28 mouse cellular contexts compared by ENCODE assay signal in genomic region chr1:181850441-181850840, GRCm38 (mm10). TPM values are rescaled to one million over a fixed set of nuclear protein-coding genes. Genes with fewer than 3 reads are reported as not detected.
A peak's percentile ranks its signal among the peaks of the same experiment; 100 is the strongest.
DNase-seq lines count a peak whose midpoint lies in the region; ATAC-seq lines count a peak whose summit lies in the region.
"Had no signal": no experiment of that assay in that cellular context is flagged by ENCODE, and none has a peak within 500 bp of the region (broad histone marks: within the 10 kb centered on the region; RNA-seq: fewer than 3 reads in every experiment).

No protein-coding gene starts in this region.

- WGBS in intestine, embryonic 16.5 days = 65% methylated on average over 4 of the region's 4 CpGs

- no peaks in the 10 kb centered on the region for H3K36me3 ChIP-seq in intestine, embryonic 16.5 days (ENCODE audit: control insufficient read depth, insufficient read depth, low read length)
- H3K36me3 ChIP-seq: embryonic facial prominence, embryonic 10.5 days; embryonic facial prominence, embryonic 15.5 days; forebrain, embryonic 12.5 days; heart, embryonic 10.5 days; hindbrain, embryonic 12.5 days; limb, embryonic 12.5 days; liver, embryonic 15.5 days; neural tube, embryonic 13.5 days had no signal

- no peak overlapping the region for H3K4me3 ChIP-seq in intestine, embryonic 16.5 days (ENCODE audit: low read length)
- H3K4me3 ChIP-seq: embryonic facial prominence, embryonic 10.5 days; embryonic facial prominence, embryonic 15.5 days; forebrain, embryonic 12.5 days; heart, embryonic 10.5 days; hindbrain, embryonic 12.5 days; limb, embryonic 12.5 days; liver, embryonic 15.5 days; neural tube, embryonic 13.5 days had no signal

- H3K9me3 ChIP-seq in intestine, embryonic 16.5 days (ENCODE audit: control insufficient read depth, low read length) = no peaks in the 10 kb centered on the region
- H3K9me3 ChIP-seq: embryonic facial prominence, embryonic 10.5 days; embryonic facial prominence, embryonic 15.5 days; forebrain, embryonic 12.5 days; heart, embryonic 10.5 days; hindbrain, embryonic 12.5 days; limb, embryonic 12.5 days; liver, embryonic 15.5 days; neural tube, embryonic 13.5 days had no signal

- H3K4me2 ChIP-seq in intestine, embryonic 16.5 days (ENCODE audit: low read depth, low read length) = no peak overlapping the region
- H3K4me2 ChIP-seq: embryonic facial prominence, embryonic 15.5 days; forebrain, embryonic 12.5 days; hindbrain, embryonic 12.5 days; limb, embryonic 12.5 days; liver, embryonic 15.5 days; lung, embryonic 14.5 days; midbrain, embryonic 11.5 days; neural tube, embryonic 13.5 days had no signal

- H3K9ac ChIP-seq in intestine, embryonic 16.5 days (ENCODE audit: low read depth, low read length) = no peak overlapping the region
- H3K9ac ChIP-seq: embryonic facial prominence, embryonic 15.5 days; forebrain, embryonic 12.5 days; forebrain, postnatal 0 days; hindbrain, embryonic 12.5 days; limb, embryonic 12.5 days; liver, embryonic 15.5 days; lung, embryonic 14.5 days; neural tube, embryonic 13.5 days had no signal

- H3K4me1 ChIP-seq in intestine, embryonic 16.5 days (ENCODE audit: control insufficient read depth, insufficient read depth, low read length) = peaks cover 7% of the 10 kb centered on the region

- intact Hi-C loops in left cerebral cortex, postnatal 4 days (cut with DNase I) = no loop called here
- intact Hi-C loops in left cerebral cortex, postnatal 10 days (cut with DNase I) = no loop called here

- ATAC-seq in intestine, embryonic 16.5 days = no peak
- ATAC-seq: forebrain, postnatal 0 days had no signal

- DNase-seq in embryo, embryonic 11 days = peak; percentile 36
- DNase-seq in embryo, embryonic 10 days (ENCODE audit: low spot score) = no peak
- peak; percentile 34 for DNase-seq in left cerebral cortex, postnatal 4 days
- no peak for DNase-seq in left cerebral cortex, postnatal 10 days (ENCODE audit: extremely low spot score in 1 of 2, low spot score in 2 of 2)
- peak; percentile 35 for DNase-seq in forelimb bud, embryonic 11.5 days (ENCODE audit: low read depth, low spot score)
- DNase-seq: cerebellum, adult 2 months; cerebellum, postnatal 36 days; forebrain, postnatal 0 days; heart, postnatal 36 days; kidney, adult 11 months; kidney, postnatal 14 days; layer of hippocampus, adult 9-11 months; lung, embryonic 14.5 days; lung, postnatal 14 days; right cerebral cortex, postnatal 4 days; thymus, adult 2 months; thymus, postnatal 36 days had no signal

- H3K27me3 ChIP-seq in intestine, embryonic 16.5 days (replicated peaks; ENCODE audit: control insufficient read depth, insufficient read depth, low read length) = no peaks in the 10 kb centered on the region
- H3K27me3 ChIP-seq: CH12.LX; embryonic facial prominence, embryonic 15.5 days; hindbrain, embryonic 12.5 days had no signal

- no peak overlapping the region for H3K27ac ChIP-seq in intestine, embryonic 16.5 days (ENCODE audit: low read length)
- H3K27ac ChIP-seq: embryonic facial prominence, embryonic 10.5 days; embryonic facial prominence, embryonic 15.5 days; forebrain, embryonic 12.5 days; heart, embryonic 10.5 days; hindbrain, embryonic 12.5 days; limb, embryonic 12.5 days; liver, embryonic 15.5 days; neural tube, embryonic 13.5 days had no signal

RNA-seq across cellular contexts. Expression of gene Lbr, which starts 7.6 kb away (rescaled TPM):
- total RNA-seq in left cerebral cortex, postnatal 4 days (2021) = 10 to 100 TPM; 21.7 to 24.1 TPM
- 10 to 100 TPM; 12.1 to 14.0 TPM for total RNA-seq in left cerebral cortex, postnatal 10 days (2021)
- 123 and 130 TPM in 2 replicates for polyA plus RNA-seq in intestine, embryonic 16.5 days (2015; fragmentation: Nextera tagmentation; extraction: Ambion mirVana)

Comparison
In these comparisons a context has a peak if more than half of its experiments do, and no peak if none do; other contexts are left out.
1. DNase-seq: peak in embryo, embryonic 11 days (single experiment), left cerebral cortex, postnatal 4 days (single experiment) and forelimb bud, embryonic 11.5 days (single experiment); none in embryo, embryonic 10 days (single experiment) and left cerebral cortex, postnatal 10 days (0 of 2).